Mouse (Mus musculus) erythroid progenitor cell, adult 5-6 weeks (primary cell): ENCODE data around the gene Cradd. TPM values are rescaled to one million over a fixed set of nuclear protein-coding genes. Genes with fewer than 3 reads are reported as not detected.
A peak's percentile ranks its signal among the peaks of the same experiment; 100 is the strongest.

Source experiments
- ATAC-seq: replicated peaks from 2 replicates; pipeline ENCODE4 v1.8.0; 2016; ENCODE audit warnings: moderate number of reproducible peaks, mild to moderate bottlenecking, moderate TSS enrichment, inconsistent platforms; ENCODE audit not compliant: poor library complexity, low FRiP score, severe bottlenecking
- total RNA-seq, 2 experiments: library from RNA; stranded (forward) in 1 of 2; stranded (reverse) in 1 of 2; fragments of 150-400 nt in 1 of 2; fragments of 186-747, 209-891 nt in 1 of 2; gene quantifications; 2 replicates each; pipeline versions ENCODE4 v1.2.3 to v1.2.4; 2015 to 2017; ENCODE audit warnings: low replicate concordance in 2 of 2

The Cradd gene
- total RNA-seq, 2 experiments from 2014 or later, result 0.84 to 1.5 TPM

GRCm38 (mm10) chr10:95309412-95310322 is 14.3 kb downstream of the Cradd start:
- ATAC-seq, result no peak

- ATAC-seq, result no peak
Measured at GRCm38 (mm10) chr10:95308991-95309390, 14.9 kb downstream of the Cradd start.

GRCm38 (mm10) chr10:95307916-95308315 is 16.0 kb downstream of the Cradd start:
- no peak for ATAC-seq

- no peak for ATAC-seq
Measured at GRCm38 (mm10) chr10:95306824-95307552, 16.9 kb downstream of the Cradd start.

- no peak for ATAC-seq
Measured at GRCm38 (mm10) chr10:95304240-95304639, 19.7 kb downstream of the Cradd start.

GRCm38 (mm10) chr10:95302211-95303163 is 21.4 kb downstream of the Cradd start:
- no peak for ATAC-seq

- ATAC-seq, result no peak
Measured at GRCm38 (mm10) chr10:95300178-95300793, 23.6 kb downstream of the Cradd start.

GRCm38 (mm10) chr10:95299808-95300133 is 24.2 kb downstream of the Cradd start:
- ATAC-seq, result no peak

GRCm38 (mm10) chr10:95299010-95299807 is 24.7 kb downstream of the Cradd start:
- no peak for ATAC-seq

- no peak for ATAC-seq
Measured at GRCm38 (mm10) chr10:95298504-95298903, 25.4 kb downstream of the Cradd start.

GRCm38 (mm10) chr10:95297690-95298104 is 26.2 kb downstream of the Cradd start:
- peak; percentile 63 for ATAC-seq

GRCm38 (mm10) chr10:95297024-95297423 is 26.9 kb downstream of the Cradd start:
- ATAC-seq, result no peak

- ATAC-seq, result no peak
Measured at GRCm38 (mm10) chr10:95293261-95293660, 30.7 kb downstream of the Cradd start.

- no peak for ATAC-seq
Measured at GRCm38 (mm10) chr10:95292269-95292668, 31.7 kb downstream of the Cradd start.

- no peak for ATAC-seq
Measured at GRCm38 (mm10) chr10:95291133-95291876, 32.6 kb downstream of the Cradd start.

- ATAC-seq, result no peak
Measured at GRCm38 (mm10) chr10:95289819-95290218, 34.1 kb downstream of the Cradd start.

GRCm38 (mm10) chr10:95288206-95288605 is 35.7 kb downstream of the Cradd start:
- no peak for ATAC-seq

GRCm38 (mm10) chr10:95287351-95287750 is 36.6 kb downstream of the Cradd start:
- ATAC-seq, result no peak
